Mouse (Mus musculus): Measurements from ENCODE around the gene 2410002F23Rik. TPM values are rescaled to one million over a fixed set of nuclear protein-coding genes. Genes with fewer than 3 reads are reported as not detected.
"Not testable (repeated sequence)": the region's sequence is repeated elsewhere in the genome, so short reads cannot be mapped to it uniquely, and the experiment has no call there.

Gene 2410002F23Rik
- total RNA-seq, 2 experiments from 2014 or later: 169 to 191 TPM

DNA sequence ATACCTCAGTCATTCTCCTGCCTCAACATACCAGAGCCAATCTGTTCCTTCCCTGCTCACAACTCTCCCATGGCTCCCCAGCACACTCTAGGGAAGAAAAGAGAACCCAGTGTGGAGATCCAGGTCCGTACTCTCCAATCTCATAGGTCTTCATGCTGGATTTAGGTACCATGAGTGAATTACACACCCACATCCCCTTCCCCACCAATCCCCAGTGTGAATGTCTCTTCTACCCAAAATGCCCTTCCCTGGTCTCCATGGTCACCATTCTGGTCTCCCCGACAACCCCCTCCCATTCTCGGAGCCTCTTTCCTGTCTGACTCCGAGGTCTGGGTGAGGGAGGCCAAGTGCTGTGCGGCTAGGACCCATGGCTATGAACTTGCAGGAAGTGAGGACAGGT, 14.6 kb downstream of the 2410002F23Rik start, which contains the start of gene Gm15517:
TSS of gene Gm15517 (plus strand) at position 301 of the 400 bp plus-strand sequence.
- no peak for DNase-seq
- intact Hi-C loops (cut with DNase I): loop anchor here (5.0 to 10.0 kb wide), 2 partner anchors 54 to 226 kb away; partner anchors contain the start of gene Shank1

GRCm38 (mm10) chr7:44262791-44263643, 16.5 kb downstream of the 2410002F23Rik start:
- DNase-seq: peak; percentile 95
- intact Hi-C loops (cut with DNase I): loop anchor here (1.0 to 10.0 kb wide), 3 partner anchors 52 to 224 kb away; partner anchors contain the start of gene Shank1

- intact Hi-C loops (cut with DNase I): loop anchor here (10.0 kb wide), 1 partner anchor 47 kb away; the partner anchor contains the start of gene Shank1
- no peak for DNase-seq
These were observed 21.6 kb downstream of the 2410002F23Rik start for GRCm38 (mm10) chr7:44268117-44268516.

- intact Hi-C loops (cut with DNase I): loop anchor here (10.0 kb wide), 1 partner anchor 45 kb away; the partner anchor contains the start of gene Shank1
- no peak for DNase-seq
These were observed 22.9 kb downstream of the 2410002F23Rik start for GRCm38 (mm10) chr7:44269397-44269796.

- DNase-seq: peak; percentile 34
- intact Hi-C loops (cut with DNase I): no loop called here
These were observed 24.8 kb downstream of the 2410002F23Rik start for GRCm38 (mm10) chr7:44271309-44271708.

DNA sequence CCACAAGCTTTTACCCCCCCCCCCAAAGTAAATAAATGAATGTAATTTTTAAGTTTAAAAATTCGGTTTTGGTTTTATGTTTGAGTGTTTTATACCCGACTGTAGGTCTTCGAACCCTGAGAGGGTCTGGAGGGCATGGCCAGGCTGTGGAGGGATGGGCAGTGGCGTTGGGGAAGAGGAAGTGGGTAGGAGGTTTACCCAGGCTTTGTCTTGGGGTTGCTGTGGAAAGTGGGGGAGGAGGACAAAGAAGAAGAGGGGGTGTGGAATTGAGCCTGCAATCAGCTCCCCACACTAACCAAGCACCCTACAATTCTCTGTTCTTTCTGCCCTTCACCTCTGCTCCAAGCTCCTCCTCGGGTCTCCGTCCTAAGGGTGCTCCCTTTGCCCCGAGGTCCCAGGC, 26.0 kb downstream of the 2410002F23Rik start:
- intact Hi-C loops (cut with DNase I): no loop called here
- DNase-seq: no peak

GRCm38 (mm10) chr7:44273446-44273845, 26.9 kb downstream of the 2410002F23Rik start:
- intact Hi-C loops (cut with DNase I): no loop called here
- DNase-seq: no peak

- intact Hi-C loops (cut with DNase I): no loop called here
- DNase-seq: no peak
These were observed 27.6 kb downstream of the 2410002F23Rik start for GRCm38 (mm10) chr7:44274096-44274495.

- intact Hi-C loops (cut with DNase I): no loop called here
- no peak for DNase-seq
These were observed 29.0 kb downstream of the 2410002F23Rik start for GRCm38 (mm10) chr7:44275546-44275945.

DNA sequence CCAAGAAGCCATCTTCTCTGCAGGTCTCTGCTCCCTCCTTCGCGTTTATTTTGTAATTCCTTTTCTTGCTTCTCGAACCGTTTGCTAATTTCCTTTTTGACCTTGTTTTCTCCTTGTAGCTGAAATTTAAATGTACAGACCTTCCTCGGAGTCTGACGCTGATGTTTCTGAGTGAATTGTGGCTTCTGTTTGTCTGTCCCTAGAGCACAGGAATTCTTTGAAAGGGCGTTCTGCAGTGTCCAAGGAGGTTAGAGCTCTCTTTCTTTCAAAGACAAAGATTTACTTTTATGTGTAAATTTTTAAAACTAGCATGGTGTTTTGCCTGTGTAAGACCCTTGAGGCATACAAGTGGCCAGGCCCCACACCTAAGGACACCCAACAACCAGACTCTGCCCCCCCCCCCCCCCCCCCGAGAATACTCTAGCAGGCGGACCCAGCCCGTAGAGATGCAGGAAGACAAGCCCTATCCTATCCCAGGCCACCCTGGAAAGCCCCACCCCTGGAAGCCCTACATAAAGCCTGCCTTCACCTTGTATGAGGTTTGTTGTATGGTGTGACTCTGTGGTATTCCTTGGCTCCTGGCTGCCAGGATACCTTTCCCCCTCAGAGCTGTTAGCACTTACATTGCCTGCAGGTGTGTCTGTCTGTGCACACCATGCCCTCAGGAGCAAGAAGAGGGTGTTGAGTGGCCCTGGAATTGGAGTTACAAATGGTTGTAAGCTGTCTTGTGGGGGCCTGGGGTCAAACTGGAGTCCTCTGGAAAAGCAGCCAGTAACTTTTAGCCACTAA, 30.1 kb downstream of the 2410002F23Rik start:
- DNase-seq: no peak
- intact Hi-C loops (cut with DNase I): no loop called here

GRCm38 (mm10) chr7:44277250-44277622, 30.7 kb downstream of the 2410002F23Rik start:
- intact Hi-C loops (cut with DNase I): no loop called here
- DNase-seq: peak; percentile 64

- intact Hi-C loops (cut with DNase I): no loop called here
- DNase-seq: no peak
These were observed 34.4 kb downstream of the 2410002F23Rik start for GRCm38 (mm10) chr7:44280959-44281358.

DNA sequence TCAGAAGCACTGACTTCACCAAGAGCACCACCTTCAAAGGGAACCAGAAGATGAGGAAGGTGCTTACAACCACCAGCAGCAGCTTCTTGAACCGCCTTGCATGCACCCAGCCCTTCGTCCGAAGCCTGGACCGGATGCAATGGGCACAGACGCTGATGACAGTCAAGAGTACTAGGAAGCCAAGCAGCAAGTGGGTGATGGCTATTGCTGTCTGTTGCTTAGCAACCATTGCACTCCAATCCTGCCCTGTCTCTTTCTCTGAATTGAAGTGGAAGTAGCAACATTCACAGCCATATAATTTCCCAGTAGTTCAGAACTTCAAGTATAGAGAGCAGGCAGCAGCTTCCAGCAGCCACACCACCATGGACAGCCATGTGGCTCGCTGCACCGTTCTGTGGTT, 35.1 kb downstream of the 2410002F23Rik start:
- intact Hi-C loops (cut with DNase I): no loop called here
- DNase-seq: no peak

DNA sequence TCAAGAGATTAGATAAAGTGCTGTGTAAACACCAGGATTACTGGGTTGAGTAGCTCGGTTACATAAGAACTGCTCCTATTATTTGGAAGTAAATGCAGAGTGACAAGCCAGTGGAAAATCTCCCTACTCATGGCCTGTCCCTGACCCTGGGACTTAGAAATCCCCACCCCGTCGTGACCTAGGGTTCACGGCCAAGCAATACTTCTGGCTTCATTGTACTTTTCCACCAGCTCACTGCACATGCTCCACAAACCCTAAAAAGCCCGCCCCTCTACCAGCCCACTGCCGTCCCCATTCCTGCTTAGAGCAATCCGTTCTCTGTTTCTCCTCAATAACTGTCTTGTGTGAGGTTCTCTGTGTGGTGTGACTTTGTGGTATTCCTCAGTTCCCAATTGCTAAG, 41.2 kb downstream of the 2410002F23Rik start:
- intact Hi-C loops (cut with DNase I): no loop called here
- DNase-seq: no peak

DNA sequence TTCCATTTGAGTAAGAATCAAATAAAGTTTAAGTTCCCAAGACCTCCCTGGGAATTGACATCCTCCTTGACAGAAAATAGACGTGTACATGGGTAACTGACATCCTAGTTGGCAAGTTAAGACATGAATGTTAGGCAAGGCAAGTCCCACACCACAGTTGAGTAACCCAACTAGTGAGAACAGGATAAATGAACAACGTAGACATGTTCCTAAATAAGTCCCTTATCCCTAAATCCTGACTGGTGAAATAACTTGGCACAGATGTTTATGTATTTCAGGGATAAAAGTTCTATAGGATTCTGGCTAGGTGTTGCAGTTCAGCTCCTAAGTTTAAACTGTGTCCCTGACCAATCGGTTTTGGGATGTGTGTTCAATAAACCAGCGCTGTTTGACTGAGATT, 44.5 kb downstream of the 2410002F23Rik start:
- intact Hi-C loops (cut with DNase I): no loop called here
- DNase-seq: no peak

DNA sequence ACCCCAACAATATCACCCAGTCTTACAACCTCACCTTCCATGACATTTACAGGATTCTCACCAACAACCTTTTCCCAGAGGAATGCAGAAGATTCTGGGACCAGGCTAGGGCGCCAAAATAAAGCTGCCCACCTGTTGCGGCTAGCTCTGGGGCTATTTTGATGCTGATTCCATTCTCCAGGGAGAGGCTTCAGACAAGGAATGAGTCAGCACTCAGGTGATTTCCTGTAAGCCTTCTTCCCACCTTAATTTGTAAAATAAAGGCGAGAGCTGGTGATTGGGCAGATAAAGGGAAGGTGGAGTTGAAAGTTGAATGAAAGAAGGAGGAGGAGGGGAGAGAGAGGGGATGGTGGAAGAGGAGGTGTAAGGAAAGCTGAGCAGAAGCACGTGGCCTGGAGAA, 44.9 kb downstream of the 2410002F23Rik start:
- intact Hi-C loops (cut with DNase I): no loop called here

GRCm38 (mm10) chr7:44297501-44297900, 51.0 kb downstream of the 2410002F23Rik start:
- DNase-seq; intact Hi-C loops (cut with DNase I): not testable (repeated sequence)

More for the DNA sequence above, 44.9 kb downstream of the 2410002F23Rik start:
- no peak for DNase-seq

All from left cerebral cortex, postnatal 4 days (tissue).